Mouse (Mus musculus) left cerebral cortex, postnatal 36 days (tissue): ENCODE results near the gene Chst10. TPM values are rescaled to one million over a fixed set of nuclear protein-coding genes. Genes with fewer than 3 reads are reported as not detected.
A peak's percentile ranks its signal among the peaks of the same experiment; 100 is the strongest.

ENCODE experiments used
- DNase-seq, 2 experiments: peaks; one replicate each; pipeline ENCODE4 v3.0.0; 2021 to 2022; ENCODE audit warnings: low spot score in 2 of 2, mixed read lengths in 1 of 2
- intact Hi-C: fragments of 180-260 bp; cut with DNase I; formaldehyde crosslinking; loops from one replicate; pipeline ENCODE4 v1.15.1; 2025
- total RNA-seq, 2 experiments: library from RNA; stranded (reverse); gene quantifications; 2 replicates each; pipeline ENCODE4 v1.2.3; 2021

Gene Chst10
- total RNA-seq, 2 experiments from 2014 or later, result 58.8 to 65.8 TPM

DNA sequence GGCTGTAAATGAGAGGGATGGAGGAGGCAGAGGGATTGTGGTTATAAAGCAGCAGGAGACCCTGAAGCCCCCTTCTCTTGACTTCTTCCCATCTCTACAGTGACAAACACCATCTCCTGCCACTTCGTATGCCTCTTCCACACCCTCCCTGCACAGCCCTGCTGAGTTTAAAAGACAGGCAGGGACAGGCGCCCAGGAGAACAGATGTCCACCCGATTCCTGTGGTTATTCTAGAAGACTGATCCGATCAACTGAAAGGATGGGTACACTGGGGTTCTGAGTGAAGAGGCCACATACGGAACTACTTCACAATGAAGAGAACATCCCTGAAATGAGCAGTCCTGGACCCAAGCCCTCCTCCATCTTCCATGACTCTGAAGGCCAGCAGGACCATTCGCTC lies 26.1 kb downstream of the Chst10 start:
- intact Hi-C loops, result no loop called here
- no peak for DNase-seq

DNA sequence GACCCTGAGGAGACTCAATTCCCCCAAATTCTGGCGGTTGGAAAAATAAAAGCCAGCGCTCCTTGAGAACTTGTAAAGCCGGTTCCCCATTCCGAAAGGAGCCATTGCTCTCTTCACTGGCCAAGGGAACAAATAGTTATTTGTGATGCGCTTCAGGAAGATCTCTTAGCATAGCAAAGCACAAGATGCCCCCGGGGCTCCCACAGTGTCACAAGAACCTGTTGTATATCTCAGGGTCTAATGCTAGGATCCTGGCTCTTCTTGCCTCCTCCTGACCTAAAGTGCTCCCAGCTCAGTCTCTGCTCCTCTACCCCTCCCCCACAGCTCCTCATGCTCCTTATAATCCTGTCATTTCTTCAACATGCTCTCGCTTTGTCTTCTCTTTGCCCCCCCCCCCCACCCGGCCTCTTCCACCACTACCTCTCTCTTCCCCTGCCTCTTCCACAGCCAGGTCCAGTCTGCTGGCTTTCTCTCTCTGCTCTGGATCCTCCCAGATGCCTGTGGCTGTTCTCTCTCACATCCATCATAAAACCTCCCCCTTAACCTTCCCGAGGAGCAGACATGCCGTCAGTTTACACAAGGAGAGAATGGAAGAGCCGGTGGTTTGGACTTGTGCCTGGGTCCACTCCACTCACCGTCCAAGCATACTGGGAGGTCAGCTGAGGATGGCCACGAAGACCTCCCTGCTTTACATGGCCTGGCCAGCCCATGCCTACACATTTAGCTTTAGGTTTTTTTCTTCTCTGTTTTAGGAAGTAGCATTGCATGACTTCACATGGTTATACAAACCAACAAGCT lies 28.4 kb downstream of the Chst10 start:
- intact Hi-C loops, result no loop called here

DNA sequence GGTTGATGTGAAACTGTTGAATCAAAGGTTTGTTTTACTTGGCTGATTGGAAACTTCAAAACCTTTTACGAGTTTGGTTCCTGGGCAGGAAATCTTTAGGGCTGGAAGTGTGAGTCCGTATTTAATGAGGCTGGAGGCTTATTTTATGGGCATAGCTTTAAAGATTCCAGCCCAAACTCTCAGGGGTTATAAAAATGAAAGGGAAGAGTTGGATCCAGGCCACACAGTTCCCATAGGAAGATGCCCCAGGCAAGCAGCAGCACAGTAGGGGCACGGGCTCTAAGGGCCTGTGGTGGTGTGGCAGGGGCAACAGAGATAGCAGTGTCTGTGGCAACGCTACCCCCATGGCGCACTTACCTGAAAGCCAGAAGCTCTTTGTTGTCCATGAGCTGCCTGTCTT lies 31.7 kb downstream of the Chst10 start:
- intact Hi-C loops, result no loop called here
- no peak for DNase-seq

More for the DNA sequence above, 28.4 kb downstream of the Chst10 start:
- DNase-seq, result no peak

- intact Hi-C loops, result no loop called here
Observed at GRCm38 (mm10) chr1:38864341-38864740, 33.6 kb downstream of the Chst10 start.

DNA sequence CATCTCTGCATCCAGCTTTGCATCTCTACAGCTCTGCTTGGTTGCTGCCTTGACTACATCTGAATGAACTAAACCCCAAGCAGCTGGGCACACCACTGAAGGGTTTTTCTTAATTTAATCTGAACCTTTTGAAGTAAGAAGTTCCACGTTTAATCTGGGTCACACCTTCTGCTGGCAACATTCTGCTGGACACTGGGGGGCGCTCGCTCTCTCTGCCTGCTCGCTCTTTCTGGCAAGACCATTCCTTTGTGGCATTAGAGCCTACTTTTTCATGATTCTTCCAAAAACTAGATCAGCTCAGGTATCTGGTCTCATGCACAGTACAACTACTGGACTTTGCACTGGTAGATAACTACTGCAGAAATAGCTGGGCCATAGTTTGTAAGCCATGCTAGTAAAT lies 35.7 kb downstream of the Chst10 start:
- intact Hi-C loops, result loop anchor here (2.0 kb wide), 1 partner anchor 73 kb away; no protein-coding TSS in a partner anchor

More at GRCm38 (mm10) chr1:38864341-38864740, 33.6 kb downstream of the Chst10 start:
- DNase-seq, result no peak

GRCm38 (mm10) chr1:38860867-38861524 lies 37.0 kb downstream of the Chst10 start:
- DNase-seq, result no peak
- intact Hi-C loops, result no loop called here

More for the DNA sequence above, 35.7 kb downstream of the Chst10 start:
- peak; percentile 31 to 32 for DNase-seq

DNA sequence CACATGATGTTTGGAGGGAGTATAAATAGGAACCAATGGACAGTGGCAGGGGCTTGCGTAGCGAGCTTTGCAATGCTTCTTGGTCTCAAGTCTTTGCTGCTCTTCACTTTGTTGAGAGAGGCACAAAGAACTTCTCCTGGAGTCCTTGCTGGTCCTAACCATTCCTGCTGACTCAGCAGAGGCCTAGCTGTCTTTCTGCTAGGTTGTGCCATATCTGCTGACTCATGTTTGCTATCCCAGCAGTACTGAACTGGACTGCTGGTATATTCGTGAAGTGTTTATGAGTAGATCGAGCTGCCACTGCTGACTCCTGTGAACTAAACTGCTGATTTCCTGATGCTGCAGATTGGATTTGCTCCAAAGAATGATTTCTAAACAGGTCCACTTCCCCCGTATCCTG lies 37.8 kb downstream of the Chst10 start:
- no peak for DNase-seq
- intact Hi-C loops, result no loop called here

GRCm38 (mm10) chr1:38856196-38856595 lies 41.8 kb downstream of the Chst10 start:
- intact Hi-C loops, result loop anchor here (5.0 kb wide), 1 partner anchor 59 kb away; no protein-coding TSS in a partner anchor
- peak; percentile 39 to 58 for DNase-seq

- intact Hi-C loops, result no loop called here
- no peak for DNase-seq
Observed at GRCm38 (mm10) chr1:38852250-38852649, 45.7 kb downstream of the Chst10 start.

GRCm38 (mm10) chr1:38850650-38851049 lies 47.3 kb downstream of the Chst10 start:
- intact Hi-C loops, result no loop called here
- DNase-seq, result no peak

DNA sequence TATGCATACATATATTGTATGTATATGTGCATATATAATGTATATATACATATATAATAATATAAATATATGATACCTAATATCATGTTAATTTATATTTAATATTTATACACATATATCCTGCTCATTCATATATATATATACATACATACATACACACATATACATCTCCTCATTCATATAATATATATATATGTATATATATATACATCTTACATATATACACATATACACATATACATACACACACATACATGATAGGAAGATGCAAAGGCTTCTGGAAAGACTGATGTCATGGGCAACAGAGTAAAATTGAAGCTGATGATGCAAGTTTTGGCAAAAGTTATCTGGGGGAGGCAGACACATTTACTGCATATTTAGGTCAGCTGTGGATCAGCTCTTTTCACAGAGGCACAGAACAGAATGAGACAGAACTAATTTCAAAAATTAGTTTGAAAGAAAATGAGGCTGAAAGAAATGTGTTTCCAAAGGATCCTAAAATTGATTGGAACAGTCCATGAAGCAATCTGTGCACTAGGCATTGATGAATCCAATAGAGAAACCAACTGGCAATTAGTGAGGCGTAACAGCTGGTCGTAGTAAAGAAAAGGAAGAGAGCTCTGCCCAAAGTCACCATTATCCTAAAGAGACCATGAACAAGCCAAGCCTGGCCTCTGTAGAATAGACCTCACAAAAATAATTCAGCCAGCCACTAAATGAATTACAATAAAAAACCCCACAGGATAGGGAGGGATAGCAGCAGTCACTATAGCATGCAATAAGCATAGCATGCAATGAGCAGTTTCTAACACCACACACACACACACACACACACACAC lies 49.3 kb downstream of the Chst10 start:
- DNase-seq, result no peak
- intact Hi-C loops, result no loop called here

- peak; percentile 57 to 71 for DNase-seq
- intact Hi-C loops, result no loop called here
Observed at GRCm38 (mm10) chr1:38847975-38848374, 50.0 kb downstream of the Chst10 start.

GRCm38 (mm10) chr1:38843275-38843674 lies 54.7 kb downstream of the Chst10 start:
- DNase-seq, result no peak
- intact Hi-C loops, result no loop called here

DNA sequence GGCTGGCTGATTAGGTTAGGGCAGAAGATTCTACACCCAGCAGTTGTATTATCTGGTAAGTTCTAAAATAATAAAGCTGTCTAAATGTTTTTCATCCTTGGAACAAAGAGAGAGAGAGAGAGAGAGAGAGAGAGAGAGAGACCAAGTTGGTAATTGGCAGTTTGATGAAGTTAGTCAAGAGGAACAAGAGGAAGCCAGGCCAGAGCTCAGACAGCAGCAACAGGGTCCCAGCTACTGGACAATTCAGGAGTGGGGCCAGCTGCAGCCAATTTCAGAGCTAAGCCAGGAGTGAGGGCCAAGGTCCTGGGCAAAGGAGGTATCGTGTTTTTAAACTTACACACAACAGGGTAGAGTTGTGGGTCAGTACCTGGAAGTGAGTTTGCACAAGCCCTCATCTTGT lies 55.1 kb downstream of the Chst10 start:
- no peak for DNase-seq
- intact Hi-C loops, result no loop called here

- intact Hi-C loops, result loop anchor here (5.0 kb wide), 1 partner anchor 1123 kb away; no protein-coding TSS in a partner anchor
- DNase-seq, result no peak
Observed at GRCm38 (mm10) chr1:38839944-38840343, 58.0 kb downstream of the Chst10 start.

- intact Hi-C loops, result loop anchor here (5.0 kb wide), 1 partner anchor 1119 kb away; no protein-coding TSS in a partner anchor
- DNase-seq, result peak; percentile 81 to 87
Observed at GRCm38 (mm10) chr1:38836477-38836872, 61.5 kb downstream of the Chst10 start, which contains the start of gene Lonrf2. Lonrf2 (minus strand) TSS chr1:38836711.

DNA sequence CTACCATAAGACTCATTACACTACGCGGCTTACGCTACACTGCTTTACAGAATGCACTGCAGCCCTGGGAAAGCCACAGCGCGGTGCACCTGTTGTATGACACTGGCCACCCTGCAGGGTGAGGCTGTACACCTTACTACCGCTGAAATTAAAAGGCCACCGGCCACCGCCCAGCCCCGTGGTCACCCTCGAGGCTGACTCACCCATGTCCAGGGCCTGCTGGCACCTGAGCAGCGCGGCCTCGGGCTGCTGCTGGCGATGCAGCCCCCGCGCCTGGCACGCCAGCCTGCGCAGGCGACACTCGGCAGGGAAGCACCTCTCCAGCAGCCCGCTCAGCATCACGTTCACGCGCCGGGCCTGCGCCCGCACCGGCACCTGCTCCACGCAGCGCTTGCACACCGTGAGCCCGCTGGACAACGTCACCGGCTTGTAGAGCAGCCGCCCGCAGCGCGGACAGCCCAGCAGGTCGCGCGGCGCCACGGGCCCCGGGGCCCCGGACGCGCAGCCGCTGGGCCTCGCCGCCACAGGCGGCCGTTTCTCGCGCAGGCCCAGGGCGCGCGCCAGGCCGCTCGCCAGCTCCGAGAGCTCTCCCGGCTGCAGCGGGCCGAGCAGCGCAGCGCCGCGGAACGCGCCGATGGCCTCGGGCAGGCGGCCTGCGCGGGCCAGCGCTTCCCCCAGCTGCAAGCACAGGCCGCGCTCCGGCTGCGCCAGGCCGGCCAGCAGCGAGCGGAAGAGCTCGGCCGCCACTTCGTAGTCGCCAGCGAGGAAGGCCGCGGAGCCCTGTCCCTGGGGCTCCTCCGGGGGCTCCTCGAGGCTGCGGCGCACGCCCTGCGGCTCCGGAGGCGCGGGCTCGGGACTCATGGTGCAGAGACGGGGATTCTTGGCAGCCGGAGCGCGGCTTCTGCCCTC lies 62.1 kb downstream of the Chst10 start:
- DNase-seq, result peak; percentile 76 to 84
- intact Hi-C loops, result loop anchor here (5.0 kb wide), 1 partner anchor 1119 kb away; no protein-coding TSS in a partner anchor

DNA sequence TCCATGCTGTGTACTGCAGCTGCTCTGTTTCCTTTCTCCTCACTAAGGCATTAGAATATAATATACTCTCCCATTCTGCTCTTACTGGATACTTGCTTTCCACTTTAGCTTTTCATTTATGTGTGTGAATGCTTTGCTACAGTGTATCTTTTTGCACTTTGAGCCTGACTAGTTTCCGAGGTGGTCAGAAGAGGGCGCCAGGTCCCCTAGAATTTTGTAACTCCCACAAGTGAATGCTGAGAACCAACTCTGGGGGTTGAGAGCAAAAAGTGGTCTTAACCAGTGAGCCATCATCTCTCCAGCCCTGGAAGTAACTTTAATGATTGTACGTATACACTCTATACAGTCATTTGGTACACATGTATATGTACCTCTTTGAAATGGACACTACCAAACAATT lies 63.1 kb downstream of the Chst10 start:
- DNase-seq, result no peak
- intact Hi-C loops, result loop anchor here (5.0 kb wide), 1 partner anchor 1118 kb away; no protein-coding TSS in a partner anchor

GRCm38 (mm10) chr1:38824926-38825325 lies 73.0 kb downstream of the Chst10 start:
- intact Hi-C loops, result no loop called here
- no peak for DNase-seq
